Mouse (Mus musculus) embryo, embryonic 10.5 days (tissue): ENCODE data around the gene Bcas3.
A peak's percentile ranks its signal among the peaks of the same experiment; 100 is the strongest.

ENCODE experiments used
- DNase-seq: peaks from one replicate; pipeline ENCODE4 v3.0.0-alpha.2; 2015; ENCODE audit warnings: low spot score

Gene Bcas3

DNA sequence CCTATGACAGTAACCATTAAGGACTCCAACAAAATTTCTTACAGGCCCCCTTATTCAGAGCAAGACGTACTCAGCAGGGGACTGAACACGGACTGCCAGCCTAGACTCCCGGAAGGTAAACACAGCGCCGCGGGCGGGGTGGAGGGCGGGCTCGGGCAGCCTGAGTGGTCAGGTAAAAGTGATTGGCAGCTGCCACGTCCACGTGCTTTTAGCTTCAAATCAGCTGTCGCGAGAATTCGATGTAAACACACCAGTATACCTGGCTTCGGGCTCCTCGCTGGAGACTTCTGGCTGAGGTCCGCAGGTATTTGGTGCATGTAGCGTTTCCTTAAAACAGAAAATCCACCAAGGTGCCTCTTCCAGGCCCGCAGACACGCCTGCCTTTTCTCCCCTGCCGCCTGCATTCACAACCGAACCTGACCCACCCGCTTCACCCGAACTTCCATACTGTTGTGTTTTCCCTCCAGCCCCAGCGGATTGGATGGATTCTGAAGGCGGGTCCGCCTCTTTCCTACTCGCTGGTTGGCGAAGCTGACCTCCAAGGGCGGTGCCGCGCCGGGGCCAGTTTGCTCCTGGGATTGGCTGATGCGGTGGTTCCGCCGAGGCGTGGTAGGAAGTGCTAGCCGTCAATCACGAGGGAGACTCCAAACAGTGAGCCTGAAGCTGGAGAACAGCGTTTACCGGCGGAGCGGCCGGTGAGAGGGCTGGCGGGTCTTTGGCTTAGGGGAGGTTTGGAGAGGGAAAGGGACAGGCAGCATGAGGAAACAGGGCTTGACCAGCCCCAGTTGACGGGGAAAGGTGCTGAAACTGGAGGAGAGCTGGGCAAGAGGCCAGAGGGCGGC, at the start of gene Bcas3:
Gene Bcas3, plus strand, starts transcription at position 629 of the 842 bp plus-strand sequence.
- peak; percentile 99 for DNase-seq

DNA sequence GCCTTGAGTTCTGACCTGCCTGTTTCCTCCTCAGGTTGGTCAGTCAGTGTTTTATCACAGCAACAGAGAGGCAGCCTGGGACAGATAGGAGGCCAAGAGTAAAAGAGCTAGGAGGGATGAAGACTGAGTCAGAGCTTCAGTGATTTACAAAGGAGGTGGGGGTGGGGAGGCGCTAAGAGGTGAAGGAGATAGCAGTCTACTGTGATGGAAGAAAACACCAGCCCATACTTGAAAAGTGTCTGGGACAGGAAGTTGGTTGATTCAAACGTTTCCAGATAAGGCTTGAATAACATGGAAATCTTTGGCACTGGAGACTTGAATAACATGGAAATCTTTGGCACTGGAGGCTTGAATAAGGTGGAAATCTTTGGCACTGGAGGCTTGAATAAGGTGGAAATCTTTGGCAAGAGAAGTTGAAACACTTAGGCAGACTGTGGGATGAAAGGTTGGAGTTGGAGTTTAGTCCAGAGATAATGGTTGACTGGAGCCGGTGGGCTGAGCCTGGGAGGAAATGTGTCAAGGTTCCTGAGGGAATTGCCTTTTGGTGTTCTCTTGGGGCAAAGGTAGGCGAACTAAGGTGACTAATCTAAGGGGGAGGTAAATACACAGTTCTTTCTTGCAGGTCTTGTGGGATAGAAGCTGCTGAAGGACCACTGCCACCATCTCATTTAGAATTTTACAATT, 46.2 kb upstream of the Bcas3 start:
- DNase-seq = no peak

DNA sequence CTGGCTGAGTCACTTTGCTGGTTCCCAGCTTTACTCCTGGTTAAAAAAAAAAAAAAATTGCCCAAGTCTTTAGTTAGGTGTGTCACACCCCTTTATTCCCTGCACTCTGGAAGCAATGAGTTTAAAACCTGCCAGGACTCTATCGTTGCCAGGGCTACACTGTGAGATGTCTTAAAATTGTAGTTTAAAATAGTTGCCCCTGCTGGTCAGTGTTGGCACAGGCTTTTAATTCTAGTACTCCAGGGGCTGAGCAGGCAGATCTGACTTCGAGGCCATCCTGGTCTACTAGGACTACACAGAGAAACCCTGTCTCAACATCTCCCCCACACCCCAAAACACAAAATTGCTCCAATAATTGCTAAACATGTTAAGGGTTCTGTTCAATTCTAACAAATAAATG, 44.2 kb upstream of the Bcas3 start:
- DNase-seq = peak; percentile 16

DNA sequence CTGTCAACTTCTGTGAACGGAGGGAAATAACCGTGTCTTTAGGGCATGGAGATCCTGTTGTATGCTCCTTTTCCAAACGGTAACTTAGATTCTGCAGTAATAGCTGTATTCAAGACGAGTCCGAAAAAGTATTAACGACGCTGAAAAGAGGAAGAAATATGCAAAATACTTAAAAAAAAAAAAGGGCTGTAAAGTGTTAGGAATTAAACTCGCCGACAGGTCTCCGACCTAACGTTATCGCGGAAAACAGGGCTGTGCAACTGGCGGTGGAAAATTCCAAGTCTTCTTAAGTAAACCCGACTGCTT, 42.6 kb upstream of the Bcas3 start:
- DNase-seq = no peak

DNA sequence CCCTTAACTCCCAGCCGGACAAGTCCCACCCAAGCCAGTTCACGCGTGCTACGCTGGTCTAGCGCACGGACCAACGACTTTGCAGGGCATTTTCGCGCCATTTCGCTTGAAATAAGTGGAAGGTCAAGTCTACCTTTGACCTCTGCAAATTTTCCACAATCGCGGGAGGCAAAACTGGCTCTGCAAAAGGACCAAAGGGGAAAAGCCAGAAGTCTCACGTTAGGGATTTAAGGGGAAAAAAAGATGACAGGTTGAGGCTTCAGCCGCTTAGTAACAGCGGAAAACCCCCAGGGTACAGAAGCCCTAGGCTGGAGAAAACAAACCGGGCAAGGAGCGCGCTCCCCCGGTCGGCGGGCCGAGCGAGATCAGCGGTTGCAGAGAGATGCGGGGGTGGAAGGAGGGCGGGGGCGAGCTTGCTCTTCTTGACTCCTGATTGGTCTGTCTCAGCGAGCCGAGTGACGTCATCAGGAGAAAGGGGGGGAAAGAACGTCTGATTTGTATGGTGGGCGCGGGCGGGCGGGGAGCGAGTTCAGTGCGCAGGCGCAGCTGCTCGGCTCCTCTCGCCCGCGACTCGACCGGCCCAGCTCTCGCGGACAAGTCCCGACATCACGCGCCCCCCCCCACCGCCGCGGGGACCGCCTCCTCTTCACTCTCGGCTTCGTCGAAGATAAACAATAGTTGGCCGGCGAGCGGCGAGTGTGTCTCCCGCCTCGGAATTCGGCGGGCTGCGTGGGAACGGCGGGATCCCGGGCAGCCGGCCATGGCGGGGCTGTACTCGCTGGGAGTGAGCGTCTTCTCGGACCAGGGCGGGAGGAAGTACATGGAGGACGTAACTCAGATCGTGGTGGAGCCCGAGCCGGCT, 42.0 kb upstream of the Bcas3 start, which contains the start of gene Ppm1d:
Gene Ppm1d, plus strand, starts transcription at position 532 of the 862 bp plus-strand sequence.
- peak; percentile 100 for DNase-seq

DNA sequence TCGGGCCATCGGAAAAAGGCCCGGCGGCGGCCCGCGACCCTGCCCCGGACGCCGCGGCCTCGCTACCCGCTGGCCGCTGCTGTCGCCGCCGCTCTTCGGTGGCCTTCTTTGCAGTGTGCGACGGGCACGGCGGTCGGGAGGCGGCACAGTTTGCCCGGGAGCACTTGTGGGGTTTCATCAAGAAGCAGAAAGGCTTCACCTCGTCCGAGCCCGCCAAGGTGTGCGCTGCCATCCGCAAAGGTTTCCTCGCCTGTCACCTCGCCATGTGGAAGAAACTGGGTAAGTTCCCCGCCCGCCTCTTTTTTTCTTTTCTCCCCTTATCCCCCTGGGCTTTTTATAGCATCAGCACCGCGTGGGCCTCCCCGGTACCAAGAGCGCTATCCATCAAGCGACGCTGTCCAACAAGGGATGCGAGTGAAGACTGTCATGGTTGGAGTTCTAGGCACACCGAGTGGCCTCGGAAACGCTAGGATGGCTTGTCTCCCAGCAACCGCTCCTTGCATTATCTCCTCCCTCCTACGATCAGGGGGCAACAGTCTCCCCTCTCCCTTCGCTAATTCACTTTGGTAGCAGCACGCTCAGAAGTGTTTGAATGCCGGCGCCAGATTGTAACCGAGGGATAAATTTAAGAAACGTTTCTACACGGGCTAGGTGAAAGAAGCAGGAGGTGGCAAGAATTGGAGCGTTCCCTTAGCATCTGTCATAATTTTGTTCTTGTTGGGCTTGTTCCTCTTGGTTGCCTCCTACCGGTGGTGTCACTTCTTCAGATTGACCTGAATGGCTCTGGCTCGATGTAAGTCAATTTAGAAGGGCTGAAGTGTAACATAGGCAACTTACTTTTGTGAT, 41.1 kb upstream of the Bcas3 start:
- DNase-seq = peak; percentile 73

DNA sequence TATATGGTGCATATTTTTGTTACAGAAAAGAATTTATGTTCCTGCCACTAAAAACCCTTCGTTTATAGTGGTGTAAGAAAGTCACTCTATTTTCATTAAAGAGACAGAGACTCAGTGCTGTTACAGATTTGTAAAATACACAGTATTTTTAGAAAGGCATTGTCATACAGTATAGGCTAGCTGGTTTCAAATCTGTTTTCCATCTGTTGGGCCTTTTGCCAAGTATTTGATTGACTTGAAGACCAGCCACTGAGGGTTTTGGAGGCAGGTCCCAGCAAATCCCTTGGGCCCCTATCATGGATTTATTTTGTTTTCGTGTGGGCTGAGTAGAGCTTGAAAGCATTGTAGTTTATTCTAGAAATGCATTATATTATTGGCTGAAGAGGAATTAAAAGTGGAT, 40.1 kb upstream of the Bcas3 start:
- DNase-seq = peak; percentile 69

DNA sequence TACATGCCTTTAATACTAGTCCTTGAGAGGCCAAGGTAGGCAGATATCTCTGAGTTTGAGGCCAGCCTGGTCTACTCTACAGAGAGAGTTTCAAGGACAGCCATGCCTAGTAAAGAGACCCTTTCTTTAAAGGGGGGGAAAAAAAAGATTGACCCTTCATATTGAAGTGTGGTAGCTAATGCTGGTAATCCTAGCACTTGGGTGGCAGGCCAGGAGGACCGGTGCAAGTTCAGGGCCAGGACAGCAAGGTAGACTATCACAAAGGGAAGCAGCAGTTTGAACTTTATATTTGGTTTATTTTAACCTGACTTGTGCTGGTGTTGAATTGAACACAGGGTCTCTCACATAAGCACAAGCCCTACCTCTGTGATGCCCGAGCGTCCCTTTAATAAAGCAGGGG, 39.6 kb upstream of the Bcas3 start:
- DNase-seq = no peak

DNA sequence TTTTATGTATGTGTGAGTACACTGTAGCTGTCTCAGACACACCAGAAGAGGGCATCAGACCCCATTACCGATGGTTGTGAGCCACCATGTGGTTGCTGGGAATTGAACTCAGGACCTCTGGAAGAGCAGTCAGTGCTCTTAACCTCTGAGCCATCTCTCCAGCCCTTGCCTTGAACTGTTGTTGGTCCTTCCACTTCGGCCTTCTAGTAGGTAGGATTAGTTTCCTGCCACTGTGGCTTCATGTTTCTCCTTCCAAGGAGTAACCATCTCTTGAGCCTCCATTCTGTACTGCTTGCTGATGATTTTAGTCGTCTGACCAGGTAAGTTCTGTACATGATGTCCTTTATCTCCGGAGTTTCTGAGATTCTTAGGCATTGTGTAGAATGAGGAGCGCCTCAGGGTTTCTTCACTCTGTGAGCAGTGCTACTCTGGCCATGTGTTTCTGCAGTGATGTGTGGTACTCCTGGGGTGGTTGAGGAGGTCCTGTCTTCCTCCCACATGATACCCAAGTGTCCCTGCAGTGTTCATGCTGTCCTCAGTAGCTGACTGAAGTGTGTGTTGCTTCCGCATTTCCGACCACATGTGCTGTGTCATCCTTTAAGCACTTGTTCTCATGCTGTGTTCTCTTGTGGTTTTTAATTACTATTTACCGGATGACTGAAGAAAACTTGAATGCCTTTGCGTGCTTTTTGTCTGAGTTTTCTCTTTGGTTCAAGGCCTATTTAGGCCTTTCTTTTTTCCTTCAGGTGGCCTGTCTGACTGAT, 29.2 kb upstream of the Bcas3 start:
- no peak for DNase-seq

DNA sequence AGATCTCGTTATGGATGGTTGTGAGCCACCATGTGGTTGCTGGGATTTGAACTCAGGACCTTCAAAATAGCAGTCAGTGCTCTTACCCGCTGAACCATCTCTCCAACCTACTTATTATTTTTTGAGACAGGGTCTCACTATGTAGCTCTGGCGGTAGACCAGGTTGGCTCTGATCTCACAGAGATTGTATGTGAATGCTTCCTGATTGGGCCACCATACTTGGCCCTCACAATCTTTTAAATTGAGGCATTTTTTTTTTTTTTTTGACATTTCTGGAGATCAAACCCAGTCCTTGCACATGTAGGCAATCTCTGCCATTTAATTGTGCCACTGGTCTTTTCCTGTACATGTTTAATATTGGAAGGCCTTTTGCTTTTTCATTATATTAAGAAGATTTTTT, 24.2 kb upstream of the Bcas3 start:
- DNase-seq = no peak

DNA sequence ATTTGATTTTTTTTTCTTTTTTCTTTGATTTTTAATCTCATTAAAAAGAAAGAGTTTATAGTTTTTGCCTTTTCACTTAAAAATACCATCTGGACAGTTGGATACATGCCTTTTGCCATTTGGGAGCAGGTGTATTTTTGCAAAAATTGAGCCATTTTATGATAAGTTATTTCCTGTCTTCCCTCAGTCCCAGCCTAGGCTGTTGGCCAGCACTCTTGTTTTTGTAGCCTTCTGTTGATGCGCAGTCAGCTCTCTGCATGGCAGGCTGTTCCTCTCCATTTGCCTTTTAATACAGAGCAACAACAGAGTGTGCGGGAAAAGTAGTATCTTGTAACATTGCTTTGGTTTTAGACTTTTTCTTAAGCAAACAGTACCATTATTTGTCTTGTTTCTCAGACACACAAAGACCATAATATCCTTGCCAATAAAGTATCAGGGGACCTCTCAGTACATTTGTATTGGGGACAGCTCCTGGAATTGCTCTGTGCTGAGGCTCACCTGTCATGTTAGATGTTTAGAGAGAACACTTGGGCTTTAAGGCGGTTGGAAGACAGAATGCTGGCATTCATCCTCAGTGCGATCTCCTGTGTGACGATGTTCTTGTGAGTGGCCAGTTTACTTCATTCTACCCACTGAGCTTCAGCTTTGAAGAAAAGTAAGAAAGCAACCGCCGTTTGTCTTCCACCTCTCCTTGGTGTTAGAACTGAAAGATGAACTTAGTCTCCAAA, 23.6 kb upstream of the Bcas3 start:
- DNase-seq = no peak

DNA sequence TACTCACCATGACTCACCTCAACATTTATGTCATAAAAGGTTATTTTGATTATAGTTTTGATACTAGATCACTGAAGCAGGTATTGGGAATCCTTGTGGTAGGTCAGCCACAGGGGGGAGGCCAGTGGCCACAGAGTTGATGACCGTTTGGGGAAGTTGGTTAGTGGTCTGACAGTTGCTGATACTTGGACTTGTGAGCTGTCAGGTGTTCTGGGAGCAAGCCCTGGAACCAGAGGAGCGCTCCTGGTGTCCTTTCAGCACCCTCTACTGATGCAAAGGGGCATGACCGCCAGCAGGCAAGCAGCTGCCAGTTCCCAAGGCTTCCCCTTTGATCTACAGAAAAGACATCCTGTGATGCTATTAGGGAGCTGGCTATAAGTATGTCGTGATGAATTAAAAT, 18.2 kb upstream of the Bcas3 start:
- DNase-seq = peak; percentile 29

DNA sequence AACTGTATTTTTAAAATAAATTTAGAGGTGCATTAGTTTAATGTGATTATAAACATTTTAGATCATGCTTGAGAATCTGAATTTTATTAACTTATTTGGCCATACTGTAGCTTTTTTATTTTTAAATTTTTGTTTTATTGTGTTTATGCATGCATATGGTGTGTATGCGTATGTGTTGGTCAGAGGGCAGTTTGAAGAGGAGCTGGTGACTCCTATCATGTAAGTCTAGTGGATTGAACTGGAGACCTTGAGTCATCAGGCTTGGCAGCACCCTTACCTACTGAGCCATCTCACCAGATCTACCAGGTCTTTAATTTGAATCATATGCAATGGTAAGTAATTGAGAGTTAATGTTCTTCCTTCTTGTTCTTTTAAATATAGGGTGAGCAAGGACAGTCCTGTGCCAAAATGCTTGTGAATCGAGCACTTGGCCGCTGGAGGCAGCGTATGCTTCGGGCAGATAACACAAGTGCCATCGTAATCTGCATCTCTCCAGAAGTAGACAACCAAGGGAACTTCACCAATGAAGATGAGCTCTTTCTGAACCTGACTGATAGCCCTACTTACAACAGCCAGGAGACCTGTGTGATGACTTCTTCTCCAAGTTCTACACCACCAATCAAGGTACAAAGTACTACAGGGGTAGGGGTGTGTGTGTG, 13.7 kb upstream of the Bcas3 start:
- DNase-seq = no peak

DNA sequence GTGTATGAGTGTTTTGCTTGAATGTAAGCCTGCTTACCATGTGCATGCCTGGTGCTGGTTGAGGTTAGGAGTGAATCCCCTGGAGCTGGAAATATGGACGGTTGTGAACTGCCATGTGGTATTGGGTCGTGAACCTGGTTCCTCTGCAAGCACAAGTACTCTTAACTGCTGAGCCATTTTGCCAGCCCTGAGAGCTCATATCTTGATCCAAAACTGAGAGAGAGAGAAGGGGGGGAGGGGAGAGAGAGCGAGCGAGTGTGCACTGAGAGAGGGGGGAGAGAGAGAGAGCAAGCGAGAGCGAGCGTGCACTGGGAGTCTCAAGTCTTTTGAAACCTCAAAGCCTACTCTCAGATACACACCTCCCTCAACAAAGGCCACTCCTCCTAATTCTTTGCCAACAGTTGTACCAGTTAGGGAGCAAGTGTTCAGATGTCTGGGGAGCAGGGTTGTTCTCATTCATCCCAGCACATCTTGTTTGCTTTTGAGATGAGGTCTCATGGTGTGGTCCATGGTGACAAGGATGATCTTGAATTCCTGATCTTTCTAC, 12.8 kb upstream of the Bcas3 start:
- DNase-seq = no peak

DNA sequence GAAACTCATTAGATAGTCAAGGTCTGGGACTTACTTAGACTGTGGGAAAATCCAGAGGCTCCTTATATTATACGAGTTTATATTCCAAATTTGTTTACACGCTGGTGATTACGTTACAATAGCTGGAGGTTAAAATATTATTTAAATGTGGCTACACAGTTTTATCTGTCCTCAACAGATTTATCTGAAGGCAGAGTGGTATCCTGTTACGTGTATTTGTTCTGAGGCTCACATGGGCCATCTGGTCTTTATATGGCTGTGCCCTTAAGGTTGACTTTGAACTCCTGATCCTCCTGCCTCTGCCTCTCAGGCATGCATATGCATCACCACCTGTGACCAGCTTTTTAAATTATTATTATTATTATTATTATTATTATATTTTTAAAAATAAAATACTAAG, 852 bp downstream of the Bcas3 start:
- no peak for DNase-seq

DNA sequence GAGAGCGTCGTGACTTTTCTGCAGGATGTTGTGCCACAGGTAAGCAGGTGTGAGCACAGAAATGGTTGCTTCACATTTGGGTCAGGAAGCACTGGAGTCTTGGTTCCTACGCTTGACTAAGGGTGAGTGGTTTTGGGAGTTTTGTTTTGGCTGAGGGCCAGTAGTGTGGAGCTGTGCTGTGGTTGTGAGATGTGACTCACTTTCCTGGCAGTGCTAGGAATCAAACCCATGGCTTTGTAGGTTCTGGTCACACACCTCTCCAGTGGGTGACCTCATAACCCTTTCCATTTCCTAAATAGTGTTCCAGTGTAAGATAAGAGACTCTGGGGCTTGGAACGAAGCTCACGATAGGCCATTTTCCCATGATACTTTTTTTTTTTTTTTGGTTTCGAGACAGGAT, 6.7 kb downstream of the Bcas3 start:
- no peak for DNase-seq

DNA sequence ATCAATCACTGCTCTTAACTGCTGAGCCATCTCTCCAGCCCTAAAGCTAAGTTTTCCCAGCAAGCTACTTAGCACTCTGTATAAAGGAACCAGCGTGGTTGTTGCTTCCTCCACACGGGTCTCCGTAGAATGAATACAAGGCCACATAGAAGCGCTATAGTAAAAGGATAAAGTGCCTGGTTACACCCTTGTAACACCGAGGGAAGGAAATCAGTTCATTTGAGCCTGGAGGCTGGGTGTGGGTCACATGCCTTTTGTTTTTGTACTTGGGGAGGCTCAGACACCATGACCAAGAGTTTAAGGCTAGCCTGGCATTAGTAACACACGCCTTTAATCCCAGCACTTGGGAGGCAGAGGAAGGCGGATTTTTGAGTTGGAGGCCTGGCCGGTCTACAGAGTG, 8.7 kb downstream of the Bcas3 start:
- no peak for DNase-seq

DNA sequence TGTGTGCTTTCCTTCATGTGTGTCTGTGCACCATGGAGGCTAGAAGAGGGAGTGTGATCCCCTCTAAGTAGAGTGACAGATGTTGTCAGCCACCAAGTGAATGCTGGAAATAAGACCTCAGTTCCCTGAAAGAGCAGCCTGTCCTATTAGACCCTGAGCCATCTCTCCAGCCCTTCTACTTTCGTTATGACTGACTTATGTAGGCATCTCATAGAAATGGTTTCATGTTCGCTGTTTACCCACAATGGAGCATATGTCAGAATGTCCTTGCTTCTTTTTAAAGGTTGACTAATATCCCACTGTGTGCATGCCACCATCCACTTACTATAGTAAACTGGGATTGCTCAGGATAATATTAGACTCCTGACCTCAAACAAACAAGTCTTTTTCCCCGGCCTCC, 13.2 kb downstream of the Bcas3 start:
- no peak for DNase-seq

DNA sequence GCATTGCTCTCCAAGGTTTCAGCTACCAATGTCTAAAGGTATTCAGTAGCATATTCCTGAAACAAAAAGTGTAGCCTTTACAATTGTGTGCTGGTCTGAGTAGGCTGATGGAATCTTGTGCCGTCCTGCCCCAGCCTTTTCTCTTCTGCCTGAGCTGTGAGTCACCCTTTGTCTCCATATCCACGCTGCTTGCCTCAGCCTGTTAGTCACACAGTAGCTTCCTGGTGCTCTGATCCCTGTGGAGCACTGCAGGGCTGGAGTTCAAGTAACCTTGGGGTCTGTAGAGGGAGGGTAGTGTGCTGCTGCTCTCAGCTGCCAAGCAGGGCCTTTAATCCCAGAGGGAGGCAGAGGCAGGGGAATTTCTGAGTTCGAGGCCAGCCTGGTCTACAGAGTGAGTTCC, 14.9 kb downstream of the Bcas3 start:
- no peak for DNase-seq

DNA sequence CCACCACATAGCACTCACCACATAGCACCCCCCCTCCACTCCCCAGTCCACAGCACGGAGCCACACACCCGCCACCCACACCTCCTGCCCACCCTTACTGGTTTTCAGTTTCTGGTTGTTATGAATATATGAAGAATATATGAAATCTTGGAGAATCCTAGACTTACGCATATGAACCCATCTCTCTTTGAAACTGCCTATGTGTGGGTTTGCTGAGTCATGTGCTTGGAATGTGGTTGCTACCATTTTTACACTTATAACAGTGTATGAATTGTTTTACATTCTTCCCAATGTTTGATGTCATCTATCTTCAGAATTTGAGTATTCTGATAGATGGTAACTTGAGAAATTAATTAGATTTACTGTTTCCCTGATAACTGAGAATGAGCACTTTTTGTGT, 26.1 kb downstream of the Bcas3 start:
- no peak for DNase-seq
